Mouse (Mus musculus) gastrocnemius, postnatal 4 days (tissue): ENCODE data around the gene Kcnip4. TPM values are rescaled to one million over a fixed set of nuclear protein-coding genes. Genes with fewer than 3 reads are reported as not detected.

Experiments used
- DNase-seq, 2 experiments: peaks; one replicate each; pipeline ENCODE4 v3.0.0; 2021 to 2022; ENCODE audit warnings: low spot score in 2 of 2, mixed read lengths in 2 of 2
- long read RNA-seq, 2 experiments: library from polyadenylated mRNA; stranded (forward); transcript quantifications; one replicate each; pipeline ENCODE4 v2.0.0; 2021
- total RNA-seq, 2 experiments: library from RNA; stranded (reverse); gene quantifications; 2 replicates each; pipeline ENCODE4 v1.2.3; 2021

Gene Kcnip4
- under 1 TPM; 0.65 to 0.74 TPM for total RNA-seq
- long read RNA-seq, experiment 1, partial matches to known transcripts, result 1 of 3 reads
- long read RNA-seq, experiment 1, other reads (novel, unspliced or antisense), result 2 of 3 reads
- long read RNA-seq, experiment 2, partial matches to known transcripts, result 0 of 1 reads
- long read RNA-seq, experiment 2, other reads (novel, unspliced or antisense), result 1 of 1 reads

- DNase-seq, result peak; percentile 20 to 32
Measured at GRCm38 (mm10) chr5:49524394-49525241, at the start of gene Kcnip4. Gene Kcnip4 (minus strand): TSS chr5:49524907.

DNA sequence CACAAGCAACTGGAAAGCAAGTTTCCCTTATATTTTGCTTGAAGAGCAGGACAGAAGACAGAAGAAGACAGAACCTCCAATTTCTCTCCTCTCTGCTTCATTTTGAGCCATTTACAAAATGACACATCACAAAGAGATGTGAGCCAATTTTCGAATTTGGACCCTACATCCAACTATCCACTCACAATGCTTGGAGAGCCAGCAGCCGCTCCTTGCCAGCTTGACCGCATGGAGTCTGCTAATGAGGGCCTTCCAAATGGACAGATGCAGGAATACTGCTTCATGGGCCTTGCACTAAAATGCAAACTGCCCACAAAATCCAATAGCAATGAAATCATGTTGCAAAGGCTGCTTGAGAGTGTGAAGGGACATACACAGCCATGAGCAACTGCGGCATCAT lies 47.2 kb upstream of the Kcnip4 start:
- no peak for DNase-seq

DNA sequence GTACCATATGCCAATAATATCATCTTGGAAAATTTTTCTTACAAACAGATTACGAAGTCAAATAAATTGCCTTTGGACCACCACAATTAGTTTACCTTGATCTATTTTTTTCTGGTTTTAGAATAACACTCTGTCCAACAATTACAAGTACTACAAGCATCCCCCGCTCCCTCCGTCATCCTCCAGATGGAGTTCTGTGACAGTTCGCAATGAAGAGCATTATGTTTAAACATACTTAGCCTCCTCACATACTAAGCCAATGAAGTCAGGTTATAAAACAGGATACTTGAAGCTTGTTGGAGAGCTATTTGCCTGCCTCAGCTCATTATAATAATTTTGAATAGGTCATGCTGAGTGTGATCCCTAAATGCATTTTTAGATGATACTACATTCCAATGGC lies 39.0 kb upstream of the Kcnip4 start:
- DNase-seq, result no peak

- no peak for DNase-seq
Measured at GRCm38 (mm10) chr5:49557436-49557835, 32.7 kb upstream of the Kcnip4 start.

GRCm38 (mm10) chr5:49547884-49548283 lies 23.2 kb upstream of the Kcnip4 start:
- no peak for DNase-seq

DNA sequence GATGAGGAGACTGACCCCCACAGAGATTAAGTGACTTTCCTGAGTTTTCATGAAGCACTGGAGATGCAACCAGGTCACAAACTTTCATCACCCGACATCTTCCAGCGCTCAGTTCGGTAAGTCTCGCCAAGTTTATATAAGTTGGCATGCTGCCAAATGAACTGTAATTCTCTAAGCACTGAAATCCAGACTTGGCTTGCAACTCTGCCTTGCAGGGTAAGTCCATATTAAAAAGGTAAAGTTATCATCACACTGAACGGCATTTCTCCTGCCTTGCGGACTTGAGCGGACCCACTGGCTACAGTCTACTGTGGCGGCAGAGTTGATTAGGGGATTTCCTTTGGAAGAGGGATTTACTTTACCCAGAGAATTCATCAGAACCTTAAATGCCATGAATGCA lies 4.7 kb upstream of the Kcnip4 start:
- no peak for DNase-seq

DNA sequence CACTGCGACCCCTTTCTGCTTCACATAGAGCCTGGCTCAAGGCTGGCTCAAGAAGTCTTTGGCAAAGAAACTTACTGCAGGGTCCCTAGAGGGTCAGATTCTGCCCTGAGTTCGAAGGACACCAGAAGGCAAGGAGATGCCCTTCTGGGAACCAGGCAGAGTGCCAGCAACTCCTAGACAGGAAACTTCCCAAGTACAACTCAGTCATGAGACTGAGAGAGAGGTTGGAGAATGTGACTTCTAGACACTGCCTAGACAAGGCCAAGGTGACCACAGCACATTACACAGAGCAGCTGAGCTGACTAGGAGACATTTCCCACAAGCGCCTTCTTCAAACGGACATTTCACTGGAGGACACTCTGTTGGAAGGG lies 520 bp upstream of the Kcnip4 start:
- DNase-seq, result no peak

DNA sequence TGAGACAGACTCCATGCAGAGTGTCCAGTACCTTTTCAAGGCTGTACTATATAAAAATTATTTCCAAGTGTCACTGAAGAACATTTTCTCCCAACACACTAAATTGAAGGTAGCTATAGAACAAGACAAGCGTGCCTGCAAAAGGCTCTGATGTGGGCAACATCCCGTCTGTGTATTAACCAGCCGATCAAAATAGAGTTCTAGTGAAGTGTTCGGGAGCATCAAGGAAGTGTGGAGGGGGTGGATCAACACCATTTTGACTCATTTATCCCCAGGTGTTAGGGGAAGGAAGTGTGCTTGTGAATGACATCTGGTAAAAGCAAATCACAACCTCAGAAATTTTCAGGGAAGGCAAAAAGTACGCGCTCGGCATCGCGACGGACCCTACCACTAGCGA lies 712 bp downstream of the Kcnip4 start:
- DNase-seq, result no peak

- no peak for DNase-seq
Measured at GRCm38 (mm10) chr5:49522986-49523385, 1.7 kb downstream of the Kcnip4 start.

- no peak for DNase-seq
Measured at GRCm38 (mm10) chr5:49498743-49499142, 26.0 kb downstream of the Kcnip4 start.

DNA sequence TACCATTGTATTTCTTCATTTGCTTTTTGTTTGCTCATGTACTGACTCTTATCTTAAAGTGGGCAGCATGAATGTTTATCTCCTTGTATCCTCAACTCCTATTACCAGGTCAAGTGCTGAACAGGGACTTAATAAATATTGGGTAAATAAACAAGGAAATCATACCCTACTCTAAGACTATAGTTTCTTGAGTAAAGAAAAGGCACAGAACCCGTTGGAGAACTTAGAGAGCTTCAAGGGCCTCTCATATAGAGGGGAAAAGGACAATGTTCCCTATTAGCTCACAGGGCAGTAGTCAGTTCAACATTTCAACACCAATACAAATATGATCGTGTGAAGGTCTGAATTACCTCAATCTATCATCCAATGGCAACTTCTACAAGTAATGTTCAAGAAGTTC lies 37.4 kb downstream of the Kcnip4 start:
- DNase-seq, result no peak

- DNase-seq, result no peak
Measured at GRCm38 (mm10) chr5:49470738-49471137, 54.0 kb downstream of the Kcnip4 start.

- no peak for DNase-seq
Measured at GRCm38 (mm10) chr5:49460643-49461276, 63.9 kb downstream of the Kcnip4 start.

- no peak for DNase-seq
Measured at GRCm38 (mm10) chr5:49453100-49453499, 71.6 kb downstream of the Kcnip4 start.

DNA sequence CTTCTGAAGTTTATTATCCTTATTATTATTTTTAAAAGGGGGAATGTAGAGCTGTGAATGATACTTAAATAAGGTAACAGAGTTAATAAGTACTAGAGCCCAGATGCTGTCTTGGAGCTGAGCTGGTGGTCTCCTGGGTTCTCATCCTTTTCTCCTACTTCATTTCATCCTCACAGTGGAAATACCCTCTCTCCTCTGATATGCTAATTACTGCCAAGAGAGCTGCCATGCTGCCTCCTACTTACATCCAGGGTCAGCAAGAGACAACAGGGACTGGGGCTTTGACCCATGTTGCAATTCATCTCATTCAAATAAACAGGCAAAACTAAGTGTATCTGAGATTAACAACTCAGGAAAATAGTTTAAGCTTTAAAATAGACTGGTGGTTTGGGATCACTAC lies 73.4 kb downstream of the Kcnip4 start:
- DNase-seq, result no peak

DNA sequence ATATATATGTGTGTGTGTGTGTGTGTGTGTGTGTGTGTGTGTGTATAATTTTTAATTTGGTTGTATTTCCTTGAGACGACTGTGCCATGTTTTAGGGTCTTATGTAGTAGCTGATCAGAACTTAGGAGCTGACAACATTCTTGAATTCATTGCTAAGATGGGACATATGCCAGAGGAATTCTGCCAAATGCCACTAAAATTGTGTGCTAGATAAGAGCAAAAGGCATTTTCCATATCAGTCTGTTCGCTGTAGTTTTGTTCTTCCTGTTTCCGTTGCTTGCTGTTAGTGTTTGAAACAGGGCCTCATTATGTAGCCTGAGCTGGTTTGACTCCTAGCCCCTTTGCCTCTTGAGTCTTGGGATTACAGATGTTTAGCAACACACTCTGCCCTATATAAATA lies 73.8 kb downstream of the Kcnip4 start:
- no peak for DNase-seq

- DNase-seq, result no peak
Measured at GRCm38 (mm10) chr5:49437236-49437635, 87.5 kb downstream of the Kcnip4 start.

DNA sequence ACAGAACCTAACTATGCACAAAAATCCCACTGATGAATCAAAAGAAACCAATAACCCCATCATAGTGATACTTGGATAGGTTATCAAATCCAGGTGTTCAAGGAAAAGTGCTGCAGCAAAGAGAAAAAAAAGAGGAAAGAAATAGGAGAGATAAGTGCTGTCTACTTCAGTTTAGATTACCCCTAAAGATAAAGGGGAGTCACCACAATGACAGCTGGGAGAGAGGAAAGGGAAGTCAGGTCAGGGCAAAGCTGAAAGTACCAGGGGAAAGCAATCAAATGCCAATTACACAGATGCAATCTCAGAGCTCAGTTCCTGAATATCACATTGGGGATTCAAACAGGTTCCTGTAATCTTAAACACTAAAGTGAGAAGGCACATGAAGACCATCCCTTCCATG lies 97.0 kb downstream of the Kcnip4 start:
- DNase-seq, result no peak

DNA sequence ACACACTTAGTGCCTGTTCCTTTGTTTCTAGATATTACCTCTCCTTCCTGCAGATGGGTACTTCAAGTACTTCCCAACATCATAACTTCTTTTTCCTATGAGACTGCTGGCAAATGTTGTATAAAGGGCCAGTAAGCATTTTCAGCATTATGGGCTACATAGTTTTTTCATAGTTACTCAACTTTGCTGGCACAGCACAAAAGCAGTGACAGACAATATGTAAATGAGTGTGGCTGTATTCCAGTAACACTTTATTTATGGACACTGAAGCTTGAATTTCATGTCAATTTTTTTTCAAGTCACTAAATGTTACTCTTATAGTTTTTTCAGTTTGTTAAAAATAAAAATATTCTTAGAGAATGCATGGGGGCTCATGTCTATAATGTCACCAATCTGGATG lies 105.0 kb downstream of the Kcnip4 start:
- DNase-seq, result no peak

- DNase-seq, result no peak
Measured at GRCm38 (mm10) chr5:49408351-49408750, 116.4 kb downstream of the Kcnip4 start.

DNA sequence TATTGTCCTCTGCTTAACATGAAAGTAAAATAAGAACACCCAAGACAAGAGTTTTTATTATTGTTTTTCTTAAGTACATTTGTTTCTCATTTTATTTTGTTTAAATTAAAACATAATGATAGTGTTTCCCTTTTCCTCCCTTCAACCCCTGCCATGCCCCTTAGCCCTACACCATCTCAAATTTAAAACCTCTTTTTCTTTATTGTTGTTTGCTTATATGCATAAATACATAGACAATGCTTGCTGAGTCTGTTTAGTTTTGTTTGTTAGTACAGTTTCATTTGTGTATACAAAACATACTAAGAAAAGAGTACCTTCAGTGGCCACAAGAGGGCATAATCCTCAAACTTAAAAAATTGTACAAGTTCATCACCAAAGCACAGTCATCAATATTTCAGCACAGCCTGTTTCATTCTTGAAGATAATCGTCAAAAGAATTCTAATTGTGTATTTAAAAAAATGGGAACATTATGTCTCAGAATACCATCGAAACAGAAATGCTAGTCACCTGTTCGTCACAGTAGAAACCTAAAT lies 154.1 kb downstream of the Kcnip4 start:
- DNase-seq, result no peak
